Mouse (Mus musculus) kidney, adult 2 months (tissue): Measurements from ENCODE around the gene Lce1a1.

Experiments
- CTCF ChIP-seq: fragments of 200-500 bp; conservative IDR thresholded peaks from 2 replicates; pipeline ENCODE4 v1.5.1; 2011; ENCODE audit warnings: low read depth, mild to moderate bottlenecking, control low read depth, low read length, moderate library complexity, mixed read lengths; ENCODE audit not compliant: insufficient read depth, insufficient read length
- POLR2A ChIP-seq: fragments of 200-500 bp; IDR thresholded peaks from one replicate; pipeline ENCODE4 v1.6.1; 2011; ENCODE audit warnings: low read depth, low read length, control low read depth

- TF ChIP-seq CTCF (no peak), POLR2A (no peak)
Measured at GRCm38 (mm10) chr3:92621560-92621959, 26.5 kb downstream of the Lce1a1 start, which contains the start of gene Lce6a.
